Mouse (Mus musculus) lung, embryonic 14.5 days (tissue): ENCODE results near the gene Pbld2. TPM values are rescaled to one million over a fixed set of nuclear protein-coding genes. Genes with fewer than 3 reads are reported as not detected.

ENCODE experiments used
- ATAC-seq: fragments of 200-750 bp; cut with Nextera tagmentation; 2 replicates; pipeline ENCODE4 v1.8.0; 2017; ENCODE audit warnings: mild to moderate bottlenecking, moderate TSS enrichment, moderate library complexity; ENCODE audit not compliant: insufficient read depth
- DNase-seq: peaks from one replicate; pipeline ENCODE4 v3.0.0-alpha.2; 2015
- H3K27ac ChIP-seq: fragments of 300-500 bp; sonication (generic); 2 replicates; pipeline ENCODE4 v1.5.1; 2014; ENCODE audit warnings: low read depth, mild to moderate bottlenecking, moderate library complexity
- H3K27me3 ChIP-seq: fragments of 300-500 bp; sonication (generic); 2 replicates; pipeline ENCODE4 v1.6.1; 2014; ENCODE audit warnings: low read length, control low read depth; ENCODE audit not compliant: insufficient read depth
- H3K36me3 ChIP-seq: fragments of 300-500 bp; sonication (generic); 2 replicates; pipeline ENCODE4 v1.6.1; 2014; ENCODE audit warnings: control low read depth; ENCODE audit not compliant: insufficient read depth
- H3K4me1 ChIP-seq: fragments of 300-500 bp; sonication (generic); 2 replicates; pipeline ENCODE4 v1.6.1; 2014; ENCODE audit warnings: antibody characterized with exemption, control low read depth; ENCODE audit not compliant: insufficient read depth
- H3K4me2 ChIP-seq: fragments of 300-500 bp; sonication (generic); 2 replicates; pipeline ENCODE4 v1.6.1; 2014; ENCODE audit warnings: mild to moderate bottlenecking
- H3K4me3 ChIP-seq: fragments of 300-500 bp; sonication (generic); 2 replicates; pipeline ENCODE4 v1.5.1; 2014; ENCODE audit warnings: low read depth, low read length
- H3K9ac ChIP-seq: fragments of 300-500 bp; sonication (generic); 2 replicates; pipeline ENCODE4 v1.6.1; 2014
- H3K9me3 ChIP-seq: fragments of 300-500 bp; sonication (generic); 2 replicates; pipeline ENCODE4 v1.6.1; 2016; ENCODE audit warnings: low read depth, low read length, control low read depth
- CTCF ChIP-seq: IDR thresholded peaks from 2 replicates; pipeline ENCODE4 v1.5.1; 2016; ENCODE audit warnings: antibody characterized with exemption, low read depth
- WGBS: fragments of 180-500 bp; shearing (Covaris S2); extraction: QIAGEN DNeasy Blood & Tissue Kit; methylation state at CpG from one replicate; pipeline ENCODE4 v1.1.7; 2014; 5-methylcytosine and 5-hydroxymethylcytosine counted together
- polyA plus RNA-seq: library from polyadenylated mRNA; unstranded; fragments of >200 nt; fragmentation: Nextera tagmentation; extraction: Ambion mirVana; gene quantifications from 2 replicates; pipeline ENCODE4 v1.2.1, GENCODE M21; 2014

The Pbld2 gene
- polyA plus RNA-seq, 1 experiment from 2014 or later, result 1.1 TPM

DNA sequence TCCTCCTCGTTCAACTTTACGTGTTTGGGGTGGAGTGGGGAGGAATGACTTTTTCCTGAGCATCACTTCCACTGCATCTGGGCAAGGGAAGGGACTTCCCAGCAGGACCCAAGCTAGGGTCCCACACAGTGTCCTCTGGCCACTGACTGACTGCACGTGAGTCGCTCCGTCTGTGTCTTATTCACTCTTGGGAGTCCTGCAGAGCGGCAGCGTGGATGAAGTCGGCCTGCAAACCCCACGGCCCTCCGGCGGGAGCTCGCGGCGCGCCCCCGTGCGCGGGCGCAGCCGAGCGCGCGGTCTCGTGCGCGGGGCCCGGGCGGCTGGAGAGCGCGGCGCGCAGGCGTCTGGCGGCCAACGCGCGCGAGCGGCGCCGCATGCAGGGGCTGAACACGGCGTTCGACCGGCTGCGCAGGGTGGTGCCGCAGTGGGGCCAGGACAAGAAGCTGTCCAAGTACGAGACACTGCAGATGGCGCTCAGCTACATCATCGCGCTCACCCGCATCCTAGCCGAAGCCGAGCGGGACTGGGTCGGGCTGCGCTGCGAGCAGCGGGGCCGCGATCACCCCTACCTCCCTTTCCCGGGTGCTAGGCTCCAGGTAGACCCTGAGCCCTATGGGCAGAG, 75.9 kb downstream of the Pbld2 start:
- no peak for TF ChIP-seq CTCF
- H3K9ac ChIP-seq, result peak overlapping the region; percentile 62
- H3K27ac ChIP-seq, result no peak overlapping the region
- no peaks in the 10 kb centered on the region for H3K4me1 ChIP-seq
- H3K9me3 ChIP-seq, result no peaks in the 10 kb centered on the region
- H3K4me2 ChIP-seq, result peak overlapping the region; percentile 94
- ATAC-seq (peak; percentile 93), DNase-seq (peak; percentile 78)
- H3K27me3 ChIP-seq, result peaks cover 32% of the 10 kb centered on the region
- H3K36me3 ChIP-seq, result no peaks in the 10 kb centered on the region
- under 1% methylated on average over 62 of the region's 62 CpGs for WGBS
- peak overlapping the region; percentile 53 for H3K4me3 ChIP-seq

DNA sequence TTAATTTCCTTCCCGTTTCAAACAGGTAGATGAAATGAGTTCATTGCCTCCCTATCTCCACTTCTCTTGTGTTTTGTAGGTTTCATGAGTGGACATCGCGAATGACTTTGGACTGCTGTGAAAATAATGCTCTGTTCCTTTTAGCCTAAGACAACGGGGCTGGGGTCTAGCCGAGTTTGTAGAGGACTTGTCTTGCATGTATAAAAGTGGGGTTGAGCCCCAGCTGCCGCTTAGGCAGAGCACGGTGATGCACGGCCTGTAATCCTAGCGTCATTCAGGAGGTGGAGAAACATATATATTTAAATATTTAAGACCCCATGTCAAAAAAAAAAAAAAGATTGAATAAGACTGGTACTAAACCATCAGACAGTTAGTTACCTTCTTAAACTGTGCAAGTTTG, 76.5 kb downstream of the Pbld2 start:
- Histone ChIP-seq H3K27me3 (peaks cover 32% of the 10 kb centered on the region), H3K9me3 (no peaks in the 10 kb centered on the region), H3K4me3 (peak overlapping the region; percentile 53), H3K36me3 (no peaks in the 10 kb centered on the region), H3K4me2 (peak overlapping the region; percentile 94), H3K27ac (no peak overlapping the region), H3K9ac (peak overlapping the region; percentile 62), H3K4me1 (no peaks in the 10 kb centered on the region)
- TF ChIP-seq CTCF, result no peak
- ATAC-seq, result no peak
- DNase-seq, result no peak
- 13% methylated on average over 9 of the region's 9 CpGs for WGBS

Other genes with a start within 250 kb of the Pbld2 start
- 145 and 150 TPM in 2 replicates for gene Ccar1, start 232.0 kb upstream of the Pbld2 start, polyA plus RNA-seq
- 33.7 and 34.8 TPM in 2 replicates for gene Tet1, start 115.3 kb upstream of the Pbld2 start, polyA plus RNA-seq
- gene Slc25a16, start 103.7 kb upstream of the Pbld2 start, polyA plus RNA-seq, result 16.1 and 17.1 TPM in 2 replicates
- gene Dna2, start 77.3 kb upstream of the Pbld2 start, polyA plus RNA-seq, result 20.3 and 21.6 TPM in 2 replicates
- gene Rufy2, start 44.1 kb upstream of the Pbld2 start, polyA plus RNA-seq, result 16.9 and 18.8 TPM in 2 replicates
- 71.9 and 77.9 TPM in 2 replicates for gene Hnrnph3, start 98 bp upstream of the Pbld2 start, polyA plus RNA-seq
- gene Pbld1, start 35.8 kb downstream of the Pbld2 start, polyA plus RNA-seq, result 1.4 and 1.6 TPM in 2 replicates
- 0.11 TPM in 2 replicates for gene Atoh7, start 75.3 kb downstream of the Pbld2 start, polyA plus RNA-seq
- gene Mypn, start 179.6 kb downstream of the Pbld2 start, polyA plus RNA-seq, result 0.09 and 0.41 TPM in 2 replicates
- gene Herc4, start 219.5 kb downstream of the Pbld2 start, polyA plus RNA-seq, result 40.5 and 44.6 TPM in 2 replicates